Mouse (Mus musculus): ENCODE data around the gene Tnfrsf12a.

Tnfrsf12a gene

GRCm38 (mm10) chr17:23680336-23680735 is 3.1 kb upstream of the Tnfrsf12a start:
- DNase-seq, result no peak

- DNase-seq, result no peak
Observed at GRCm38 (mm10) chr17:23679127-23679835, 2.0 kb upstream of the Tnfrsf12a start, which contains the start of gene Cldn6. Gene Cldn6 (plus strand): TSS chr17:23679249.

GRCm38 (mm10) chr17:23676473-23677031 is 716 bp downstream of the Tnfrsf12a start:
- DNase-seq, result peak; percentile 62

- peak; percentile 70 for DNase-seq
Observed at GRCm38 (mm10) chr17:23675564-23676281, 1.5 kb downstream of the Tnfrsf12a start.

GRCm38 (mm10) chr17:23675127-23675526 is 2.1 kb downstream of the Tnfrsf12a start:
- peak; percentile 78 for DNase-seq

DNA sequence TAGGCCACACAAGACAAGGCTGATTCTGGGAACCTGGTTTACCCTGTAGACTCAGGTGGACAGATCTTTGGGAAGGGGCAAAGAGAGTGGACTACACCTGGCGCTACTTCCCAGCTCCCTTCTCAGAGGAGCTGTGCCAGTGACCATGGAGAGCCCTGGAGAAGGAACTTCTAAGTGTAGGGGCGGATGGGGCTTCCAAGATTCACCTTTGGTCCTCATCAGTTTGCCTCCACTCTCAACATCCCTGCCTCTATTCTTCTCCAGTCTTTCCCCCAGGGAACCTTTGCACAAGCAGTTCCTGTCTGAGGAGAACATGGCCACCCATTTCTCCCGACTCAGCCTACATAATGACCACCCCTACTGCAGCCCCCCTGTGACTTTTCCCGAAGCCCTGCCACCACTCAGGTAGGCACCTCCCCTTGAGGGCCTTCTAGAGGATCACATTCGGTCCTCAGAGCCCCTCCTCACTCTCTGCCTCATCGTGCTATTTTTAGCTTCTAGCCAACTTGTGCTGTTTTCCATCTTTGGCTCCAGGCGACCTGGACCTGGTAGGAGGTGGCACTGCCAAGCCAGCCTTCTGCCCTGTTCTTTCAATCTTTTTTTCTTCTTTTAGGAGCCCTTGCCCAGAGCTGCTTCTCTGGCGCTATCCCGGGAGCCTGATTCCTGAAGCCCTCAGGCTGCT is 2.9 kb downstream of the Tnfrsf12a start:
- DNase-seq, result peak; percentile 10

DNA sequence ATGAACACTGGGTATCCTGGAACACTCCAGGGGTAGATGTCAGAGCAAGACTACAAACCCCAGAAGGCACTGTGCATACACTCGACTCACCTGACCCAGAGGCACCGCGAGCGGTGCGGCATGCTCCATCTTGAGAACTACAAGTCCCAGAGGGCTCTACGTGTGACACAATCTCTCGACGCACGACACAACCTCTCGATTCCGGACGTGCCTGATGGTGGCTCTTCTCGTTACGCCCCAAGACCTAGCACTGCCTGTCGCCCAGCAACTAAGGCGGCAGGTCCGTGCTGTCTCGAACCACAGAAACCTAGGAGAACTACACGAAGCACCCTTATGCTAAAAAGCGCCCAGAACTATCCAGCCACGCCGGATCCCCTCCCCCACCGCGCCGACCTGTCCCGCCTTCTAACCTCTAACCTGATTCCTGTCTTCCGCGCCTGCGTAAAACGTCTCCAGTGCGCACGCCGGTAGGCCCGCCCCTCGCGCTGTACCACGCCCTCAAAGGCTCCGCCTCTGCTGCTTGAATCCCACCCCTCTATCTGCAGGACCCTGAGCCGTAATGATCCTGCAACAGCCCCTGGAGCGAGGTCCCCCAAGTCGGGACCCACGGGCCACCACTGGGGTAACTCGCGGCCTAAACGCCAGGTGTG is 3.7 kb downstream of the Tnfrsf12a start, which contains the start of the genes Hcfc1r1 and Thoc6:
TSS of gene Hcfc1r1 (plus strand) at position 173 of the 650 bp plus-strand sequence.
TSS of gene Thoc6 (minus strand) at position 459 of the 650 bp plus-strand sequence.
- peak; percentile 97 for DNase-seq

GRCm38 (mm10) chr17:23672761-23673160 is 4.5 kb downstream of the Tnfrsf12a start:
- no peak for DNase-seq

GRCm38 (mm10) chr17:23671519-23671918 is 5.7 kb downstream of the Tnfrsf12a start:
- DNase-seq, result no peak

DNA sequence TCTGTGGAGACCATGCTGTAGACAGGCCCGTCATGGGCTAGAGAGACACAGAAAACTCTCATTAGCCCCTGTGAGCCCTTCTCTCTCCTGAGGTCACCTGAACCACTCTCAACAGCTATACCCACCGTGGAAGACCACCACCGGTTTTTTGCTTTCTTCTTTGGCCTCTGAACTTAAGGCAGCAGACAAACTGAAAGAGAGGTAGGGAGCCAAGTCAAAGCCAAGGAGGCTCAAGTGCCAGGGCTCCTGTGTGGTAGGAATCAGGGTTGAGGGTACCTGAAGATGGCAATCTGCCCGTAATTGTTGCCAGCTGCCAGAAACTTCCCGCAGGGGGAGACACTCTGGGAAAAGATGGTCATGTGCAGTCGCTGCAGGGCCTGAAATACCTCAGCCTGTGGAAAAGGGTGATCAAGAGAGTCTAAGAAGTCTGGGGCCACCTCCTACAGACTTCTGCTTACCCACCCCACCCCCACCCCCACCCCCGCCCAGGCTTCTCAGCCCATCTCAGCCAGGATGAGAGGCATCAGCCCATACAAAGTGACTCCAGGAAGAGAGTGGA is 6.7 kb downstream of the Tnfrsf12a start:
- no peak for DNase-seq

GRCm38 (mm10) chr17:23665511-23665910 is 11.8 kb downstream of the Tnfrsf12a start:
- DNase-seq, result no peak

GRCm38 (mm10) chr17:23664556-23665021 is 12.7 kb downstream of the Tnfrsf12a start:
- peak; percentile 47 for DNase-seq

DNA sequence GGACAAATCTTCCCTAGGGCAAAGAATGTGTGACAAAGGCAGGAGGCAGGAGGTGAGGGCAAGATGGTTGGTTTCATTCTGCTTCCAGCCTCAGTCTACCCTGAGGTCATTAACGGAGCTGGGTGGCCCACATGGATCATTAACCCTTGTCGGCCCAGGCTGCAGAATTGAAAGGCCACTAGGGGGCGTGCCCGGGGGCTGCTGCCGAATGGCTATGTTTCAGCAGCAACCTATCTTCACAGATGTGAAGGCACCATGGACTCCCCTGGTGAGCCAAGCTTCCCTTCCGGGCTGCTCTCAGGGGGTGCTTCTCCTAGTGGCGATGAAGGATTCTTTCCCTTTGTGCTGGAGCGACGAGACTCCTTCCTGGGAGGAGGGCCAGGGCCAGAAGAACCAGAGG is 15.7 kb downstream of the Tnfrsf12a start:
- peak; percentile 14 for DNase-seq

GRCm38 (mm10) chr17:23660876-23661200 is 16.4 kb downstream of the Tnfrsf12a start:
- peak; percentile 30 for DNase-seq

GRCm38 (mm10) chr17:23660117-23660875 is 17.0 kb downstream of the Tnfrsf12a start, which contains the start of gene Bicdl2:
Gene Bicdl2 (plus strand): TSS chr17:23660506.
- peak; percentile 84 for DNase-seq

- DNase-seq, result no peak
Observed at GRCm38 (mm10) chr17:23658450-23658849, 18.8 kb downstream of the Tnfrsf12a start.

GRCm38 (mm10) chr17:23654410-23654809 is 22.9 kb downstream of the Tnfrsf12a start:
- DNase-seq, result no peak

- DNase-seq, result no peak
Observed at GRCm38 (mm10) chr17:23654001-23654400, 23.3 kb downstream of the Tnfrsf12a start.

DNA sequence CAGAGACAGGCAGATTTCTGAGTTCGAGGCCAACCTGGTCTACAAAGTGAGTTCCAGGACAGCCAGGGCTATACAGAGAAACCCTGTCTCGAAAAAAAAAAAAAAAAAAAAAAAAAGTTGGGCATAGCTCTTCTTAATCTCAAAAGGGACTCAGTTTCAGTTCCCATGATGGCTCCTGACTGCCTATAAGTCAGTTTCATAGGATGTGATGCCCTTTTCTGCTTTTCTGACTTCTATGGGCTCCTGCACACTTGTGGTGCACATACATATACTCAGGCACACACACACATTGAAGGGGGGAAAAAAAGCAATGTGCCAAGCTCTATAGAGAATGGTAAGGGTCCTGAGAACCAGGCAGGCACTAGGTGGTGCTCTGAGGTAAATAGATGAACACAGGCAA is 23.9 kb downstream of the Tnfrsf12a start:
- no peak for DNase-seq

GRCm38 (mm10) chr17:23651363-23651762 is 25.9 kb downstream of the Tnfrsf12a start:
- DNase-seq, result no peak

- DNase-seq, result no peak
Observed at GRCm38 (mm10) chr17:23645894-23646293, 31.4 kb downstream of the Tnfrsf12a start.
